Mouse (Mus musculus): ENCODE measurements around the gene Trp73. TPM values are rescaled to one million over a fixed set of nuclear protein-coding genes. Genes with fewer than 3 reads are reported as not detected.

The Trp73 gene
- polyA plus RNA-seq, 1 experiment from 2014 or later = 2.2 TPM

- ATAC-seq (ENCODE audit: low FRiP score) = peak; percentile 93
- Histone ChIP-seq H3K9ac (ENCODE audit: low read depth, low read length) (peak within 1 kb of the TSS; percentile 91), H3K4me1 (replicated peaks; ENCODE audit: control insufficient read depth, insufficient read depth, low read length) (peaks cover 6% of the 10 kb centered on the region; the same call in 1 of the 2 replicates), H3K9me3 (ENCODE audit: control insufficient read depth, low read length) (no peaks in the 10 kb centered on the region), H3K27ac (ENCODE audit: low read depth, low read length) (peak within 1 kb of the TSS; percentile 48; the same call in 1 of the 2 replicates), H3K36me3 (ENCODE audit: control insufficient read depth, insufficient read depth, low read length) (peaks cover 4% of the 10 kb centered on the region; the same call in 1 of the 2 replicates), H3K4me3 (ENCODE audit: low read depth, low read length) (peak within 1 kb of the TSS; percentile 99), H3K4me2 (replicated peaks; ENCODE audit: low read depth, low read length) (peak within 1 kb of the TSS; percentile 95), H3K27me3 (ENCODE audit: control insufficient read depth, insufficient read depth, low read length) (no peaks in the 10 kb centered on the region)
- 0% methylated on average over 49 of the region's 59 CpGs for WGBS
- peak; percentile 91 for DNase-seq (ENCODE audit: low spot score)
Measured at GRCm38 (mm10) chr4:154011646-154012089, 128.3 kb downstream of the Trp73 start, which contains the start of gene Lrrc47. Lrrc47 (plus strand) TSS chr4:154011731.

DNA sequence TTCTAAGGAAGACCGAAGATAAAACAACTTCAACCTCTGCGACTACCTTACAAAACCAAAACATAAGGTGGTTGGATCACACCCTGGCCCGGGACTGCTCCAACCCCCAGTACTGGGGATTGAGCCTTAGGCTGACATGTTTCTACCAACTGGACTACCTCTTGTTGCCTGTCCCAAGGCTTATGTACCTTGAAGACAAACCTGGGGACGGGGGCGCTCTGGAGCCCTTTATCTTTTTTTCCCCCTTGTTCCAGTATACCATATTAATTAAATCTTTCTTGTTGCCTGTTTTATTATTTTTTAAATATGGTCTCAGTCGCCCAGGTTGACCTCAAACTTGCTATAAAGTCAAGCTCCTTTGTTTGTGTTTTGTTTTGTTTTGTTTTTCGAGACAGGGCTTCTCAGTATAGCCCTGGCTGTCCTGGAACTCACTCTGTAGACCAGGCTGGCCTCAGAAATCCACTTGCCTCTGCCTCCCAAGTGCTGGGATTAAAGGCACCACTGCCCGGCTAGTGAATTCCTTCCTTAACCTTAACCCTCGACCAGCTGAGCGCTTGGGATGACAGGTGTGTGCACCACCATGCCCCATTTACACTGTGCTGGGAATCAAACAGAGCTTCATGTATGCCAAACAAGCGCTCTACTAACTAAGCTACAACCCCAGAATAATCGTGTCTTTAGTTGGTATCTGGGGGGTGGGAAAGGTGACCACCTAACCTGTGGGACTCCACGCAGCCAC lies 128.9 kb downstream of the Trp73 start:
- peak overlapping the region; percentile 91 for H3K9ac ChIP-seq (ENCODE audit: low read depth, low read length)
- no peak for DNase-seq (ENCODE audit: low spot score)
- peak overlapping the region; percentile 99 for H3K4me3 ChIP-seq (ENCODE audit: low read depth, low read length)
- peak overlapping the region; percentile 95 for H3K4me2 ChIP-seq (replicated peaks; ENCODE audit: low read depth, low read length)
- 28% methylated on average over 13 of the region's 13 CpGs for WGBS
- H3K4me1 ChIP-seq (replicated peaks; ENCODE audit: control insufficient read depth, insufficient read depth, low read length) = peaks cover 6% of the 10 kb centered on the region; the same call in 1 of the 2 replicates
- H3K9me3 ChIP-seq (ENCODE audit: control insufficient read depth, low read length) = no peaks in the 10 kb centered on the region
- no peak overlapping the region for H3K27ac ChIP-seq (ENCODE audit: low read depth, low read length)
- peak; percentile 61 for ATAC-seq (ENCODE audit: low FRiP score)
- H3K36me3 ChIP-seq (ENCODE audit: control insufficient read depth, insufficient read depth, low read length) = 0 out of 2 replicates have a peak, but pooled peaks cover 4% of the 10 kb centered on the region
- H3K27me3 ChIP-seq (ENCODE audit: control insufficient read depth, insufficient read depth, low read length) = no peaks in the 10 kb centered on the region

GRCm38 (mm10) chr4:154007759-154008158 lies 132.2 kb downstream of the Trp73 start:
- no peaks in the 10 kb centered on the region; the same call in 1 of the 2 replicates for H3K36me3 ChIP-seq (ENCODE audit: control insufficient read depth, insufficient read depth, low read length)
- H3K9ac ChIP-seq (ENCODE audit: low read depth, low read length) = no peak overlapping the region
- no peak overlapping the region for H3K4me3 ChIP-seq (ENCODE audit: low read depth, low read length)
- no peak overlapping the region for H3K4me2 ChIP-seq (replicated peaks; ENCODE audit: low read depth, low read length)
- no peak overlapping the region for H3K27ac ChIP-seq (ENCODE audit: low read depth, low read length)
- H3K4me1 ChIP-seq (replicated peaks; ENCODE audit: control insufficient read depth, insufficient read depth, low read length) = peaks cover 3% of the 10 kb centered on the region; the same call in 1 of the 2 replicates
- ATAC-seq (ENCODE audit: low FRiP score) (no peak), DNase-seq (ENCODE audit: low spot score) (no peak)
- WGBS = 86% methylated on average over 4 of the region's 4 CpGs
- H3K9me3 ChIP-seq (ENCODE audit: control insufficient read depth, low read length) = no peaks in the 10 kb centered on the region
- H3K27me3 ChIP-seq (ENCODE audit: control insufficient read depth, insufficient read depth, low read length) = no peaks in the 10 kb centered on the region

GRCm38 (mm10) chr4:154006264-154006663 lies 133.7 kb downstream of the Trp73 start:
- Histone ChIP-seq H3K9me3 (ENCODE audit: control insufficient read depth, low read length) (no peaks in the 10 kb centered on the region), H3K9ac (ENCODE audit: low read depth, low read length) (no peak overlapping the region), H3K4me2 (replicated peaks; ENCODE audit: low read depth, low read length) (no peak overlapping the region), H3K4me3 (ENCODE audit: low read depth, low read length) (no peak overlapping the region), H3K4me1 (replicated peaks; ENCODE audit: control insufficient read depth, insufficient read depth, low read length) (no peaks in the 10 kb centered on the region), H3K36me3 (ENCODE audit: control insufficient read depth, insufficient read depth, low read length) (no peaks in the 10 kb centered on the region; the same call in 1 of the 2 replicates), H3K27ac (ENCODE audit: low read depth, low read length) (no peak overlapping the region), H3K27me3 (ENCODE audit: control insufficient read depth, insufficient read depth, low read length) (no peaks in the 10 kb centered on the region)
- DNase-seq (ENCODE audit: low spot score) (no peak), ATAC-seq (ENCODE audit: low FRiP score) (no peak)
- WGBS = 89% methylated on average over 6 of the region's 6 CpGs

Other genes with a start within 250 kb of the Trp73 start
- gene A430005L14Rik, start 183.0 kb downstream of the Trp73 start, polyA plus RNA-seq (2014; fragmentation: Nextera tagmentation; extraction: Ambion mirVana) = 112 and 115 TPM in 2 replicates
- 10.7 and 11.4 TPM in 2 replicates for gene Dffb, start 165.1 kb downstream of the Trp73 start, polyA plus RNA-seq (2014; fragmentation: Nextera tagmentation; extraction: Ambion mirVana)
- 16.8 and 19.7 TPM in 2 replicates for gene Cep104, start 165.0 kb downstream of the Trp73 start, polyA plus RNA-seq (2014; fragmentation: Nextera tagmentation; extraction: Ambion mirVana)
- 11.8 and 14.2 TPM in 2 replicates for gene Lrrc47, start 128.5 kb downstream of the Trp73 start, polyA plus RNA-seq (2014; fragmentation: Nextera tagmentation; extraction: Ambion mirVana)
- gene Smim1, start 114.0 kb downstream of the Trp73 start, polyA plus RNA-seq (2014; fragmentation: Nextera tagmentation; extraction: Ambion mirVana) = 9.7 and 9.8 TPM in 2 replicates
- gene Ccdc27, start 97.5 kb downstream of the Trp73 start, polyA plus RNA-seq (2014; fragmentation: Nextera tagmentation; extraction: Ambion mirVana) = not detected in 2 replicates
- gene Wrap73, start 2.2 kb upstream of the Trp73 start, polyA plus RNA-seq (2014; fragmentation: Nextera tagmentation; extraction: Ambion mirVana) = 43.8 and 45.9 TPM in 2 replicates
- gene Tprgl, start 20.5 kb upstream of the Trp73 start, polyA plus RNA-seq (2014; fragmentation: Nextera tagmentation; extraction: Ambion mirVana) = 139 and 141 TPM in 2 replicates
- 14.9 and 18.2 TPM in 2 replicates for gene Megf6, start 30.5 kb upstream of the Trp73 start, polyA plus RNA-seq (2014; fragmentation: Nextera tagmentation; extraction: Ambion mirVana)
- gene Arhgef16, start 161.5 kb upstream of the Trp73 start, polyA plus RNA-seq (2014; fragmentation: Nextera tagmentation; extraction: Ambion mirVana) = 2.5 and 2.9 TPM in 2 replicates
- not detected in 2 replicates for gene B230104I21Rik, start 195.9 kb upstream of the Trp73 start, polyA plus RNA-seq (2014; fragmentation: Nextera tagmentation; extraction: Ambion mirVana)